Mouse (Mus musculus): ENCODE measurements at regions not wholly inside any gene's neighbourhood (a gene's known extent, or its start where the extent isn't known, plus 50 kb on each side); places are given as distances from the start of the nearest gene placed in this dataset.

GRCm38 (mm10) chr17:74920056-74920455, 85.3 kb upstream of the Ltbp1 start:
- no peak for ATAC-seq (replicated peaks; ENCODE audit: insufficient number of reproducible peaks, insufficient read depth, low FRiP score, low read depth)
- 79% methylated on average over 5 of the region's 5 CpGs for WGBS
- Histone ChIP-seq H3K4me2 (no peak overlapping the region), H3K4me1 (replicated peaks) (no peaks in the 10 kb centered on the region), H3K9ac (no peak overlapping the region), H3K27me3 (no peaks in the 10 kb centered on the region), H3K36me3 (no peaks in the 10 kb centered on the region), H3K4me3 (no peak overlapping the region), H3K27ac (no peak overlapping the region), H3K9me3 (replicated peaks) (peaks cover 4% of the 10 kb centered on the region; the same call in 1 of the 2 replicates)

GRCm38 (mm10) chr17:74921413-74921812, 84.0 kb upstream of the Ltbp1 start:
- no peak overlapping the region for H3K27ac ChIP-seq
- 88% methylated on average over 6 of the region's 6 CpGs for WGBS
- ATAC-seq (replicated peaks; ENCODE audit: insufficient number of reproducible peaks, insufficient read depth, low FRiP score, low read depth) = 0 out of 2 replicates have a peak, but pooled peaks have one; percentile 50

GRCm38 (mm10) chr17:74922016-74922415, 83.4 kb upstream of the Ltbp1 start:
- ATAC-seq (replicated peaks; ENCODE audit: insufficient number of reproducible peaks, insufficient read depth, low FRiP score, low read depth) = no peak
- Histone ChIP-seq H3K4me1 (replicated peaks) (no peaks in the 10 kb centered on the region), H3K4me2 (no peak overlapping the region), H3K27me3 (no peaks in the 10 kb centered on the region), H3K36me3 (no peaks in the 10 kb centered on the region), H3K4me3 (no peak overlapping the region), H3K9me3 (replicated peaks) (no peaks in the 10 kb centered on the region), H3K27ac (no peak overlapping the region), H3K9ac (no peak overlapping the region)
- WGBS = 74% methylated on average over 4 of the region's 4 CpGs

More at GRCm38 (mm10) chr17:74921413-74921812, 84.0 kb upstream of the Ltbp1 start:
- Histone ChIP-seq H3K4me1 (replicated peaks) (no peaks in the 10 kb centered on the region), H3K4me2 (no peak overlapping the region), H3K9ac (no peak overlapping the region), H3K36me3 (no peaks in the 10 kb centered on the region), H3K4me3 (no peak overlapping the region), H3K27me3 (no peaks in the 10 kb centered on the region), H3K9me3 (replicated peaks) (peaks cover 4% of the 10 kb centered on the region; the same call in 1 of the 2 replicates)

GRCm38 (mm10) chr17:74922591-74922990, 82.8 kb upstream of the Ltbp1 start:
- no peak overlapping the region for H3K4me3 ChIP-seq
- H3K27ac ChIP-seq = no peak overlapping the region
- H3K4me1 ChIP-seq (replicated peaks) = no peaks in the 10 kb centered on the region
- 52% methylated on average over 3 of the region's 3 CpGs for WGBS
- no peaks in the 10 kb centered on the region for H3K27me3 ChIP-seq
- ATAC-seq (replicated peaks; ENCODE audit: insufficient number of reproducible peaks, insufficient read depth, low FRiP score, low read depth) = no peak
- no peaks in the 10 kb centered on the region for H3K9me3 ChIP-seq (replicated peaks)
- no peak overlapping the region for H3K9ac ChIP-seq
- H3K4me2 ChIP-seq = no peak overlapping the region
- no peaks in the 10 kb centered on the region for H3K36me3 ChIP-seq

GRCm38 (mm10) chr17:74923101-74923500, 82.3 kb upstream of the Ltbp1 start:
- Histone ChIP-seq H3K4me3 (no peak overlapping the region), H3K27me3 (no peaks in the 10 kb centered on the region), H3K9me3 (replicated peaks) (no peaks in the 10 kb centered on the region), H3K27ac (no peak overlapping the region), H3K9ac (no peak overlapping the region), H3K4me2 (no peak overlapping the region), H3K4me1 (replicated peaks) (no peaks in the 10 kb centered on the region), H3K36me3 (no peaks in the 10 kb centered on the region)
- no peak for ATAC-seq (replicated peaks; ENCODE audit: insufficient number of reproducible peaks, insufficient read depth, low FRiP score, low read depth)
- WGBS = 65% methylated on average over 9 of the region's 9 CpGs

- Histone ChIP-seq H3K4me2 (no peak overlapping the region), H3K9ac (no peak overlapping the region), H3K4me1 (replicated peaks) (no peaks in the 10 kb centered on the region), H3K9me3 (replicated peaks) (no peaks in the 10 kb centered on the region), H3K4me3 (no peak overlapping the region), H3K27ac (no peak overlapping the region), H3K27me3 (no peaks in the 10 kb centered on the region), H3K36me3 (no peaks in the 10 kb centered on the region)
- 74% methylated on average over 6 of the region's 6 CpGs for WGBS
- ATAC-seq (replicated peaks; ENCODE audit: insufficient number of reproducible peaks, insufficient read depth, low FRiP score, low read depth) = no peak
Measured at GRCm38 (mm10) chr17:74925131-74925530, 80.2 kb upstream of the Ltbp1 start.

- WGBS = 60% methylated on average over 5 of the region's 5 CpGs
- no peaks in the 10 kb centered on the region for H3K36me3 ChIP-seq
Measured at GRCm38 (mm10) chr17:74927981-74928380, 77.4 kb upstream of the Ltbp1 start.

GRCm38 (mm10) chr17:74931540-74931939, 73.8 kb upstream of the Ltbp1 start:
- ATAC-seq (replicated peaks; ENCODE audit: insufficient number of reproducible peaks, insufficient read depth, low FRiP score, low read depth) = no peak
- Histone ChIP-seq H3K4me3 (no peak overlapping the region), H3K27ac (no peak overlapping the region), H3K4me2 (no peak overlapping the region), H3K4me1 (replicated peaks) (no peaks in the 10 kb centered on the region), H3K9ac (no peak overlapping the region), H3K36me3 (no peaks in the 10 kb centered on the region), H3K27me3 (no peaks in the 10 kb centered on the region), H3K9me3 (replicated peaks) (no peaks in the 10 kb centered on the region)
- 65% methylated on average over 4 of the region's 4 CpGs for WGBS

More at GRCm38 (mm10) chr17:74927981-74928380, 77.4 kb upstream of the Ltbp1 start:
- H3K9me3 ChIP-seq (replicated peaks) = no peaks in the 10 kb centered on the region
- H3K27me3 ChIP-seq = no peaks in the 10 kb centered on the region
- H3K4me1 ChIP-seq (replicated peaks) = no peaks in the 10 kb centered on the region
- H3K4me2 ChIP-seq = no peak overlapping the region
- no peak overlapping the region for H3K4me3 ChIP-seq
- no peak for ATAC-seq (replicated peaks; ENCODE audit: insufficient number of reproducible peaks, insufficient read depth, low FRiP score, low read depth)
- no peak overlapping the region for H3K27ac ChIP-seq
- no peak overlapping the region for H3K9ac ChIP-seq

GRCm38 (mm10) chr17:74941393-74941792, 64.0 kb upstream of the Ltbp1 start:
- no peak overlapping the region for H3K27ac ChIP-seq
- no peak for ATAC-seq (replicated peaks; ENCODE audit: insufficient number of reproducible peaks, insufficient read depth, low FRiP score, low read depth)
- H3K9me3 ChIP-seq (replicated peaks) = no peaks in the 10 kb centered on the region

GRCm38 (mm10) chr17:74942984-74943801, 62.2 kb upstream of the Ltbp1 start:
- WGBS = 73% methylated on average over 10 of the region's 10 CpGs
- no peak for ATAC-seq (replicated peaks; ENCODE audit: insufficient number of reproducible peaks, insufficient read depth, low FRiP score, low read depth)
- H3K27me3 ChIP-seq = no peaks in the 10 kb centered on the region

More at GRCm38 (mm10) chr17:74941393-74941792, 64.0 kb upstream of the Ltbp1 start:
- no peak overlapping the region for H3K4me2 ChIP-seq
- H3K4me1 ChIP-seq (replicated peaks) = no peaks in the 10 kb centered on the region
- no peaks in the 10 kb centered on the region for H3K27me3 ChIP-seq
- 75% methylated on average over 6 of the region's 6 CpGs for WGBS
- no peaks in the 10 kb centered on the region for H3K36me3 ChIP-seq
- no peak overlapping the region for H3K4me3 ChIP-seq
- H3K9ac ChIP-seq = no peak overlapping the region

GRCm38 (mm10) chr17:74943802-74944193, 61.6 kb upstream of the Ltbp1 start:
- 43% methylated on average over 4 of the region's 4 CpGs for WGBS
- Histone ChIP-seq H3K9me3 (replicated peaks) (no peaks in the 10 kb centered on the region), H3K4me3 (no peak overlapping the region), H3K9ac (no peak overlapping the region), H3K4me2 (no peak overlapping the region), H3K27ac (no peak overlapping the region), H3K36me3 (no peaks in the 10 kb centered on the region), H3K4me1 (replicated peaks) (no peaks in the 10 kb centered on the region), H3K27me3 (no peaks in the 10 kb centered on the region)
- no peak for ATAC-seq (replicated peaks; ENCODE audit: insufficient number of reproducible peaks, insufficient read depth, low FRiP score, low read depth)

More at GRCm38 (mm10) chr17:74942984-74943801, 62.2 kb upstream of the Ltbp1 start:
- no peaks in the 10 kb centered on the region for H3K9me3 ChIP-seq (replicated peaks)
- no peak overlapping the region for H3K27ac ChIP-seq
- no peak overlapping the region for H3K4me3 ChIP-seq
- no peaks in the 10 kb centered on the region for H3K4me1 ChIP-seq (replicated peaks)
- H3K9ac ChIP-seq = no peak overlapping the region
- no peak overlapping the region for H3K4me2 ChIP-seq
- H3K36me3 ChIP-seq = no peaks in the 10 kb centered on the region

GRCm38 (mm10) chr17:74945149-74945548, 60.2 kb upstream of the Ltbp1 start:
- no peaks in the 10 kb centered on the region for H3K36me3 ChIP-seq

More at GRCm38 (mm10) chr17:74945149-74945548, 60.2 kb upstream of the Ltbp1 start:
- H3K4me2 ChIP-seq = no peak overlapping the region
- 82% methylated on average over 6 of the region's 6 CpGs for WGBS
- no peak overlapping the region for H3K27ac ChIP-seq
- no peak overlapping the region for H3K4me3 ChIP-seq
- no peak for ATAC-seq (replicated peaks; ENCODE audit: insufficient number of reproducible peaks, insufficient read depth, low FRiP score, low read depth)
- H3K9me3 ChIP-seq (replicated peaks) = no peaks in the 10 kb centered on the region
- H3K9ac ChIP-seq = no peak overlapping the region
- H3K27me3 ChIP-seq = no peaks in the 10 kb centered on the region
- no peaks in the 10 kb centered on the region for H3K4me1 ChIP-seq (replicated peaks)
